Comparison of ENCODE assay signal across 8 mouse cellular contexts in genomic region chr8:95235683-95236082, GRCm38 (mm10). TPM values are rescaled to one million over a fixed set of nuclear protein-coding genes. Genes with fewer than 3 reads are reported as not detected.
A peak's percentile ranks its signal among the peaks of the same experiment; 100 is the strongest.
DNase-seq lines count a peak whose midpoint lies in the region; ATAC-seq lines count a peak whose summit lies in the region.

No protein-coding gene starts in this region.

- no peak overlapping the region for H3K4me3 ChIP-seq in kidney, embryonic 16.5 days (ENCODE audit: low read length)
- H3K4me3 ChIP-seq in liver, embryonic 11.5 days (ENCODE audit: low read depth, low read length) = no peak overlapping the region

- ATAC-seq in common myeloid progenitor, adult 5-6 weeks (replicated peaks; ENCODE audit: low read depth, poor library complexity, severe bottlenecking) = peak; percentile 95
- ATAC-seq in kidney, embryonic 16.5 days (ENCODE audit: low FRiP score, low TSS enrichment) = peak; percentile 46; the same call in 1 of the 2 replicates
- ATAC-seq in liver, embryonic 11.5 days (replicated peaks; ENCODE audit: low FRiP score) = no peak

- H3K27me3 ChIP-seq in kidney, embryonic 16.5 days (ENCODE audit: insufficient read depth, low read length) = no peaks in the 10 kb centered on the region
- H3K27me3 ChIP-seq in liver, embryonic 11.5 days (replicated peaks; ENCODE audit: control insufficient read depth, insufficient read depth, low read length) = no peaks in the 10 kb centered on the region

- no peak overlapping the region for H3K4me2 ChIP-seq in kidney, embryonic 16.5 days (replicated peaks; ENCODE audit: low read depth, low read length)
- no peak overlapping the region for H3K4me2 ChIP-seq in liver, embryonic 11.5 days

- no peak overlapping the region for H3K9ac ChIP-seq in kidney, embryonic 16.5 days (replicated peaks; ENCODE audit: low read length)
- H3K9ac ChIP-seq in liver, embryonic 11.5 days (ENCODE audit: low read depth, low read length) = no peak overlapping the region

- peak; percentile 84 to 86 for DNase-seq in B cell, adult 2 months
- DNase-seq in adipocyte (ENCODE audit: low spot score) = peak; percentile 77
- DNase-seq in gastrocnemius, postnatal 10 days = peak; percentile 81
- DNase-seq in liver, embryonic 11.5 days (ENCODE audit: low spot score) = peak; percentile 64
- peak; percentile 77 for DNase-seq in ovary, postnatal 14 days (ENCODE audit: low spot score)
- peak; percentile 56 to 78 for DNase-seq in thymus, postnatal 10 days (ENCODE audit: low spot score in 2 of 2)

- H3K36me3 ChIP-seq in kidney, embryonic 16.5 days (ENCODE audit: insufficient read depth, low read length) = no peaks in the 10 kb centered on the region
- no peaks in the 10 kb centered on the region for H3K36me3 ChIP-seq in liver, embryonic 11.5 days (ENCODE audit: control insufficient read depth, insufficient read depth, low read length)

- no peak overlapping the region for H3K27ac ChIP-seq in kidney, embryonic 16.5 days (ENCODE audit: low read length)
- H3K27ac ChIP-seq in liver, embryonic 11.5 days (ENCODE audit: low read depth, low read length) = no peak overlapping the region

- no peaks in the 10 kb centered on the region for H3K9me3 ChIP-seq in kidney, embryonic 16.5 days (ENCODE audit: low read length)
- H3K9me3 ChIP-seq in liver, embryonic 11.5 days (ENCODE audit: control insufficient read depth, low read length) = no peaks in the 10 kb centered on the region

- 5% methylated on average over 3 of the region's 3 CpGs for WGBS in kidney, embryonic 16.5 days
- 6% methylated on average over 3 of the region's 3 CpGs for whole genome bisulfite sequencing in liver, embryonic 11.5 days

- H3K4me1 ChIP-seq in kidney, embryonic 16.5 days (ENCODE audit: insufficient read depth, low read length) = no peaks in the 10 kb centered on the region
- no peaks in the 10 kb centered on the region for H3K4me1 ChIP-seq in liver, embryonic 11.5 days (replicated peaks; ENCODE audit: control insufficient read depth, insufficient read depth, low read length)

RNA-seq across cellular contexts. Expression of gene Kifc3, which starts 33.1 kb away (rescaled TPM):
- total RNA-seq in common myeloid progenitor, adult 5-6 weeks (2017) = 0.73 and 1.4 TPM in 2 replicates
- 10 to 100 TPM; 20.8 to 22.8 TPM for total RNA-seq in gastrocnemius, postnatal 10 days (2021)
- 32.5 and 37.7 TPM in 2 replicates for polyA plus RNA-seq in kidney, embryonic 16.5 days (2015; fragmentation: Nextera tagmentation; extraction: Ambion mirVana)
- 7.8 and 8.1 TPM in 2 replicates for polyA plus RNA-seq in liver, embryonic 11.5 days (2014; fragmentation: Nextera tagmentation; extraction: Ambion mirVana)
